Mouse (Mus musculus): ENCODE measurements around the gene Pfn1.

DNA sequence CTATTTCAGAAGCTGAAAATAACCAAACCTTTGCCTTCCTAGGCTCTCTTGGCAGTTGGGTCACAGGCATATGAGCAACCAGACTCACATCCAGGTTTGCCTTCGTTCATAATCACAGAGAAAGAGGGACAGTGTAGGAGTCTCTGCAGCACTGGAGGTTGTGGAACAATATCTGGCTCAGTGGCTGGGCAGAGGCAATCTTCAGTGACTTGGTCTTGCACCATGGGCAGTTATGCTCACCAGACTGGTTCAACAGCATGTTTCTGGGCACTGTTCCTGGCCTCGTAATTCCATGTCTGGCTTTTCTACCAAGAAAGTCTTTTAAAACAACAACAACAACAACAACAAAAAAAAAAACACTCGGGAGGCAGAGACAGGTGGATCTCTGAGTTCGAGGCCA is 18.8 kb downstream of the Pfn1 start:
- TF ChIP-seq POLR2A (IDR thresholded peaks at IDR 0.05; ENCODE audit: insufficient read depth, low read depth, low read length), result no peak
- no peak for TF ChIP-seq CTCF (IDR thresholded peaks at IDR 0.05)
